ENCODE assay signal across 20 mouse cellular contexts in genomic region chr13:99483433-99483832, GRCm38 (mm10). TPM values are rescaled to one million over a fixed set of nuclear protein-coding genes. Genes with fewer than 3 reads are reported as not detected.
A peak's percentile ranks its signal among the peaks of the same experiment; 100 is the strongest.
DNase-seq lines count a peak whose midpoint lies in the region; ATAC-seq and TF ChIP-seq lines count a peak whose summit lies in the region.
"Had no signal": no experiment of that assay in that cellular context is flagged by ENCODE, and none has a peak within 500 bp of the region (broad histone marks: within the 10 kb centered on the region; RNA-seq: fewer than 3 reads in every experiment).

No protein-coding gene starts in this region.

- peaks cover 9% of the 10 kb centered on the region for H3K4me1 ChIP-seq in heart, adult 2 months (ENCODE audit: control insufficient read depth, insufficient read depth, low read length)
- H3K4me1 ChIP-seq in heart, embryonic 12.5 days (replicated peaks): peaks cover 37% of the 10 kb centered on the region
- peaks cover 9% of the 10 kb centered on the region for H3K4me1 ChIP-seq in lung, embryonic 16.5 days (replicated peaks; ENCODE audit: control insufficient read depth, insufficient read depth, low read length)
- peaks cover 4% of the 10 kb centered on the region; the same call in 1 of the 2 replicates for H3K4me1 ChIP-seq in brown adipose tissue, adult 24 weeks (ENCODE audit: control insufficient read depth, insufficient read depth, insufficient read length, low read length)
- H3K4me1 ChIP-seq in stomach, postnatal 0 days (replicated peaks; ENCODE audit: control insufficient read depth, insufficient read depth): peaks cover 3% of the 10 kb centered on the region; the same call in 1 of the 2 replicates
- H3K4me1 ChIP-seq: liver, embryonic 13.5 days had no signal

- H3K79me2 ChIP-seq in heart, adult 2 months (replicated peaks; ENCODE audit: control insufficient read depth, insufficient read depth, low read length): no peaks in the 10 kb centered on the region

- intact Hi-C loops in heart, adult 2 months (cut with DNase I): no loop called here

- H3K9me3 ChIP-seq in heart, embryonic 12.5 days (replicated peaks): no peaks in the 10 kb centered on the region
- H3K9me3 ChIP-seq in lung, embryonic 16.5 days (ENCODE audit: control insufficient read depth, low read length): no peaks in the 10 kb centered on the region
- no peaks in the 10 kb centered on the region for H3K9me3 ChIP-seq in stomach, postnatal 0 days (ENCODE audit: control insufficient read depth, low read length)
- H3K9me3 ChIP-seq: embryonic facial prominence, embryonic 10.5 days; hindbrain, embryonic 13.5 days; limb, embryonic 12.5 days; liver, embryonic 13.5 days; midbrain, embryonic 12.5 days; neural tube, embryonic 12.5 days had no signal

- no peak for ATAC-seq in heart, embryonic 12.5 days (ENCODE audit: insufficient number of reproducible peaks, low FRiP score)
- ATAC-seq in lung, embryonic 16.5 days (ENCODE audit: low read depth): peak; percentile 57
- peak; percentile 72; the same call in 1 of the 2 replicates for ATAC-seq in stomach, postnatal 0 days (ENCODE audit: low FRiP score, low TSS enrichment)

- no peaks in the 10 kb centered on the region for H3K36me3 ChIP-seq in heart, adult 2 months (ENCODE audit: control insufficient read depth, insufficient read depth, low read length)
- H3K36me3 ChIP-seq in heart, embryonic 12.5 days: peaks cover 21% of the 10 kb centered on the region
- H3K36me3 ChIP-seq in lung, embryonic 16.5 days (ENCODE audit: control insufficient read depth, insufficient read depth, low read length): no peaks in the 10 kb centered on the region
- H3K36me3 ChIP-seq in stomach, postnatal 0 days (ENCODE audit: control insufficient read depth, insufficient read depth, low read length): no peaks in the 10 kb centered on the region
- H3K36me3 ChIP-seq: liver, embryonic 13.5 days had no signal

- DNase-seq in heart, adult 2 months: peak; percentile 20 to 32
- DNase-seq in lung, postnatal 25 days (ENCODE audit: low spot score): no peak
- no peak for DNase-seq in stomach, postnatal 0 days (ENCODE audit: low spot score)
- DNase-seq in embryo, embryonic 10.5 days (ENCODE audit: low spot score): no peak
- DNase-seq: adrenal gland, adult 2 months; B cell, adult 2 months; cerebellum, adult 8-10 months; gastrocnemius, postnatal 10 days; kidney, postnatal 36 days; liver, embryonic 13.5 days; right cerebral cortex, postnatal 4 days; thymus, adult 18-20 months had no signal

- no peak overlapping the region for H3K4me3 ChIP-seq in heart, adult 2 months
- no peak overlapping the region for H3K4me3 ChIP-seq in heart, embryonic 12.5 days
- H3K4me3 ChIP-seq in lung, embryonic 16.5 days (ENCODE audit: low read length): no peak overlapping the region
- H3K4me3 ChIP-seq in brown adipose tissue, adult 24 weeks (ENCODE audit: insufficient read depth, low read depth, low read length): no peak overlapping the region
- no peak overlapping the region for H3K4me3 ChIP-seq in stomach, postnatal 0 days (ENCODE audit: low read depth, low read length)
- H3K4me3 ChIP-seq: embryonic facial prominence, embryonic 10.5 days; hindbrain, embryonic 13.5 days; limb, embryonic 12.5 days; liver, embryonic 13.5 days; midbrain, embryonic 12.5 days; neural tube, embryonic 12.5 days had no signal

- H3K4me2 ChIP-seq in heart, embryonic 12.5 days: no peak overlapping the region
- no peak overlapping the region for H3K4me2 ChIP-seq in lung, embryonic 16.5 days (ENCODE audit: low read depth, low read length)
- H3K4me2 ChIP-seq in stomach, postnatal 0 days (replicated peaks; ENCODE audit: low read depth): no peak overlapping the region
- H3K4me2 ChIP-seq: hindbrain, embryonic 13.5 days; limb, embryonic 12.5 days; liver, embryonic 13.5 days; midbrain, embryonic 12.5 days; neural tube, embryonic 12.5 days had no signal

- H3K9ac ChIP-seq in heart, adult 2 months (ENCODE audit: low read depth, low read length): no peak overlapping the region
- H3K9ac ChIP-seq in heart, embryonic 12.5 days: no peak overlapping the region
- H3K9ac ChIP-seq in lung, embryonic 16.5 days (ENCODE audit: low read length): no peak overlapping the region
- H3K9ac ChIP-seq in stomach, postnatal 0 days (ENCODE audit: low read length): no peak overlapping the region
- H3K9ac ChIP-seq: hindbrain, embryonic 13.5 days; limb, embryonic 12.5 days; liver, embryonic 13.5 days; midbrain, embryonic 12.5 days; neural tube, embryonic 12.5 days had no signal

- TF ChIP-seq CTCF in heart, adult 2 months (IDR thresholded peaks at IDR 0.05): no peak
- no peak for TF ChIP-seq CTCF in stomach, postnatal 0 days (IDR thresholded peaks at IDR 0.05; ENCODE audit: low read depth)

- no peak for TF ChIP-seq POLR2A in heart, adult 2 months (IDR thresholded peaks at IDR 0.05; ENCODE audit: insufficient read depth, low read depth, low read length)

- H3K27ac ChIP-seq in heart, adult 2 months: peak overlapping the region; percentile 57
- H3K27ac ChIP-seq in heart, embryonic 12.5 days (ENCODE audit: poor library complexity, severe bottlenecking): no peak overlapping the region
- peak overlapping the region; percentile 58; the same call in 1 of the 2 replicates for H3K27ac ChIP-seq in lung, embryonic 16.5 days (ENCODE audit: low read length)
- H3K27ac ChIP-seq in brown adipose tissue, adult 24 weeks (replicated peaks; ENCODE audit: low read depth, low read length): peak overlapping the region; percentile 57
- H3K27ac ChIP-seq in stomach, postnatal 0 days (replicated peaks): peak overlapping the region; percentile 45; the same call in 1 of the 2 replicates
- H3K27ac ChIP-seq: embryonic facial prominence, embryonic 10.5 days; hindbrain, embryonic 13.5 days; limb, embryonic 12.5 days; liver, embryonic 13.5 days; midbrain, embryonic 12.5 days; neural tube, embryonic 12.5 days had no signal

- no peaks in the 10 kb centered on the region for H3K27me3 ChIP-seq in heart, adult 2 months (ENCODE audit: control insufficient read depth, insufficient read depth, low read length)
- no peaks in the 10 kb centered on the region for H3K27me3 ChIP-seq in heart, embryonic 12.5 days (replicated peaks)
- H3K27me3 ChIP-seq in lung, embryonic 16.5 days (ENCODE audit: control insufficient read depth, insufficient read depth, low read depth, low read length): no peaks in the 10 kb centered on the region
- no peaks in the 10 kb centered on the region for H3K27me3 ChIP-seq in stomach, postnatal 0 days (ENCODE audit: control insufficient read depth, insufficient read depth, low read length)
- H3K27me3 ChIP-seq: hindbrain, embryonic 13.5 days; limb, embryonic 12.5 days; liver, embryonic 13.5 days; midbrain, embryonic 12.5 days; neural tube, embryonic 12.5 days had no signal

- TF ChIP-seq EP300 in heart, adult 2 months (IDR thresholded peaks at IDR 0.05; ENCODE audit: insufficient read depth, low read depth, low read length): no peak
- no peak for TF ChIP-seq EP300 in stomach, postnatal 0 days (optimal IDR thresholded peaks at IDR 0.05)

RNA-seq across cellular contexts. Expression of gene Map1b, which starts 32.9 kb away (rescaled TPM):
- 10 to 100 TPM; 10.2 to 14.6 TPM for total RNA-seq in heart, adult 2 months (2021)
- polyA plus RNA-seq in heart, adult 2 months (2012; rRNA removed): 2.1 and 3.5 TPM in 2 replicates
- polyA plus RNA-seq in heart, embryonic 12.5 days (2016; fragmentation: Nextera tagmentation; extraction: Ambion mirVana): 149 and 151 TPM in 2 replicates
- 65.0 and 67.1 TPM in 2 replicates for polyA plus RNA-seq in lung, embryonic 16.5 days (2015; fragmentation: Nextera tagmentation; extraction: Ambion mirVana)
- polyA plus RNA-seq in brown adipose tissue, adult 24 weeks (2012; ENCODE audit: insufficient read depth, insufficient read length, missing spikeins): 1.4 and 2.7 TPM in 2 replicates
- 54.1 and 63.8 TPM in 2 replicates for polyA plus RNA-seq in stomach, postnatal 0 days (2015; fragmentation: Nextera tagmentation; extraction: Ambion mirVana)

Comparison
In these comparisons a context has a peak if more than half of its experiments do, and no peak if none do; other contexts are left out.
1. RNA of gene Map1b, which starts 32.9 kb away (polyA plus RNA-seq): 149 to 151 TPM in heart, embryonic 12.5 days, 65.0 to 67.1 TPM in lung, embryonic 16.5 days and 54.1 to 63.8 TPM in stomach, postnatal 0 days; 1.4 to 2.7 TPM in brown adipose tissue, adult 24 weeks and 2.1 to 3.5 TPM in heart, adult 2 months; every median in the first group is over 10 times any median in the second.
2. DNase-seq: peak in heart, adult 2 months (2 of 2); none in lung, postnatal 25 days (single experiment), stomach, postnatal 0 days (single experiment) and embryo, embryonic 10.5 days (single experiment).